Mouse (Mus musculus): ENCODE measurements at regions not wholly inside any gene's neighbourhood (a gene's known extent, or its start where the extent isn't known, plus 50 kb on each side); places are given as distances from the start of the nearest gene placed in this dataset.
A peak's percentile ranks its signal among the peaks of the same experiment; 100 is the strongest.

- no peak for DNase-seq
These were observed 63.5 kb upstream of the Ndst3 start for GRCm38 (mm10) chr3:123754011-123754610.

GRCm38 (mm10) chr3:123754927-123755326 lies 64.3 kb upstream of the Ndst3 start:
- no peak for DNase-seq

GRCm38 (mm10) chr3:123765911-123766556 lies 75.4 kb upstream of the Ndst3 start:
- no peak for DNase-seq

GRCm38 (mm10) chr3:123766557-123766913 lies 75.9 kb upstream of the Ndst3 start:
- no peak for DNase-seq

GRCm38 (mm10) chr3:123780507-123780906 lies 89.9 kb upstream of the Ndst3 start:
- peak; percentile 10 for DNase-seq

GRCm38 (mm10) chr3:123781581-123781980 lies 90.9 kb upstream of the Ndst3 start:
- DNase-seq, result no peak

- DNase-seq, result no peak
These were observed 93.5 kb upstream of the Ndst3 start for GRCm38 (mm10) chr3:123784127-123784526.

- DNase-seq, result no peak
These were observed 103.4 kb upstream of the Ndst3 start for GRCm38 (mm10) chr3:123794011-123794410.

- DNase-seq, result no peak
These were observed 114.7 kb upstream of the Ndst3 start for GRCm38 (mm10) chr3:123805338-123805737.

GRCm38 (mm10) chr3:123806050-123806449 lies 115.4 kb upstream of the Ndst3 start:
- DNase-seq, result no peak

- no peak for DNase-seq
These were observed 115.9 kb upstream of the Ndst3 start for GRCm38 (mm10) chr3:123806546-123806945.

GRCm38 (mm10) chr3:123810018-123810942 lies 119.6 kb upstream of the Ndst3 start:
- DNase-seq, result no peak

- no peak for DNase-seq
These were observed 120.4 kb upstream of the Ndst3 start for GRCm38 (mm10) chr3:123810943-123811499.

- DNase-seq, result no peak
These were observed 138.1 kb upstream of the Ndst3 start for GRCm38 (mm10) chr3:123828790-123829189.

GRCm38 (mm10) chr3:123838385-123839170 lies 147.9 kb upstream of the Ndst3 start:
- no peak for DNase-seq

GRCm38 (mm10) chr3:123846554-123846953 lies 155.9 kb upstream of the Ndst3 start:
- no peak for DNase-seq

- no peak for DNase-seq
These were observed 158.0 kb upstream of the Ndst3 start for GRCm38 (mm10) chr3:123848663-123849062.

- no peak for DNase-seq
These were observed 162.2 kb upstream of the Ndst3 start for GRCm38 (mm10) chr3:123852889-123853288.

GRCm38 (mm10) chr3:123873709-123874108 lies 183.1 kb upstream of the Ndst3 start:
- DNase-seq, result no peak

- no peak for DNase-seq
These were observed 203.0 kb upstream of the Ndst3 start for GRCm38 (mm10) chr3:123893691-123894090.

- peak; percentile 0 for DNase-seq
These were observed 215.5 kb upstream of the Ndst3 start for GRCm38 (mm10) chr3:123905928-123906721.

GRCm38 (mm10) chr3:123918140-123918539 lies 227.5 kb upstream of the Ndst3 start:
- no peak for DNase-seq
